Mouse (Mus musculus) heart, adult 2 months (tissue): ENCODE results near the gene Ndufa5.
A peak's percentile ranks its signal among the peaks of the same experiment; 100 is the strongest.

Experiments
- CTCF ChIP-seq: fragments of 200-600 bp; IDR thresholded peaks from 2 replicates; pipeline ENCODE4 v1.8.1; 2022; ENCODE audit warnings: antibody characterized with exemption, mild to moderate bottlenecking, moderate library complexity
- EP300 ChIP-seq: fragments of 200-500 bp; IDR thresholded peaks from 2 replicates; pipeline ENCODE4 v1.6.1; 2011; ENCODE audit warnings: low read depth, low read length, control low read depth; ENCODE audit not compliant: insufficient read depth
- POLR2A ChIP-seq: fragments of 200-500 bp; IDR thresholded peaks from 2 replicates; pipeline ENCODE4 v1.6.1; 2011; ENCODE audit warnings: mild to moderate bottlenecking, low read depth, low read length, control low read depth; ENCODE audit not compliant: insufficient read depth

GRCm38 (mm10) chr6:24554427-24555086, 26.7 kb upstream of the Ndufa5 start:
- no peak for TF ChIP-seq CTCF
- TF ChIP-seq POLR2A, result 0 out of 2 replicates have a peak, but pooled peaks have one; percentile 11
- TF ChIP-seq EP300, result 0 out of 2 replicates have a peak, but pooled peaks have one; percentile 30
